Mouse (Mus musculus) heart, postnatal 0 days (tissue): ENCODE data around the gene Gm3776.
"Not testable (repeated sequence)": the region's sequence is repeated elsewhere in the genome, so short reads cannot be mapped to it uniquely, and the experiment has no call there.

Source experiments
- CTCF ChIP-seq: IDR thresholded peaks from 2 replicates; pipeline ENCODE4 v1.5.1; 2016; ENCODE audit warnings: antibody characterized with exemption, control low read depth, low read depth
- EP300 ChIP-seq: IDR thresholded peaks from 2 replicates; pipeline ENCODE4 v1.6.1; 2016; ENCODE audit warnings: antibody characterized with exemption, low read depth

- not testable (repeated sequence) for TF ChIP-seq CTCF, EP300
Observed at GRCm38 (mm10) chr9:78294781-78295180, 37.9 kb downstream of the Gm3776 start.
